Mouse (Mus musculus): ENCODE results near the gene Bbs2. TPM values are rescaled to one million over a fixed set of nuclear protein-coding genes. Genes with fewer than 3 reads are reported as not detected.
"Not testable (repeated sequence)": the region's sequence is repeated elsewhere in the genome, so short reads cannot be mapped to it uniquely, and the experiment has no call there.

The Bbs2 gene
- polyA plus RNA-seq (2012; rRNA removed) = 28.8 and 31.8 TPM in 2 replicates

- DNase-seq (ENCODE audit: low spot score) = peak; percentile 97
These were observed at the start of gene Bbs2 for GRCm38 (mm10) chr8:94098081-94098974. TSS of gene Bbs2 (minus strand) at chr8:94098928.

GRCm38 (mm10) chr8:94148236-94148635 lies 49.5 kb upstream of the Bbs2 start:
- DNase-seq (ENCODE audit: low spot score) = no peak

- DNase-seq (ENCODE audit: low spot score) = no peak
These were observed 41.6 kb upstream of the Bbs2 start for GRCm38 (mm10) chr8:94140266-94140795.

- DNase-seq (ENCODE audit: low spot score) = no peak
These were observed 38.2 kb upstream of the Bbs2 start, which contains the start of gene Mt4 for GRCm38 (mm10) chr8:94136933-94137332. TSS of gene Mt4 (plus strand) at chr8:94137197.

- no peak for DNase-seq (ENCODE audit: low spot score)
These were observed 37.5 kb upstream of the Bbs2 start for GRCm38 (mm10) chr8:94136192-94136591.

- no peak for DNase-seq (ENCODE audit: low spot score)
These were observed 36.8 kb upstream of the Bbs2 start for GRCm38 (mm10) chr8:94135556-94135955.

GRCm38 (mm10) chr8:94134601-94135000 lies 35.9 kb upstream of the Bbs2 start:
- not testable (repeated sequence) for DNase-seq (ENCODE audit: low spot score)

GRCm38 (mm10) chr8:94132096-94132495 lies 33.4 kb upstream of the Bbs2 start:
- no peak for DNase-seq (ENCODE audit: low spot score)

GRCm38 (mm10) chr8:94130126-94130525 lies 31.4 kb upstream of the Bbs2 start:
- no peak for DNase-seq (ENCODE audit: low spot score)

GRCm38 (mm10) chr8:94129133-94129789 lies 30.5 kb upstream of the Bbs2 start:
- DNase-seq (ENCODE audit: low spot score) = no peak

- DNase-seq (ENCODE audit: low spot score) = no peak
These were observed 29.0 kb upstream of the Bbs2 start for GRCm38 (mm10) chr8:94127711-94128110.

GRCm38 (mm10) chr8:94122711-94123468 lies 24.2 kb upstream of the Bbs2 start:
- DNase-seq (ENCODE audit: low spot score) = no peak

GRCm38 (mm10) chr8:94121625-94122024 lies 22.9 kb upstream of the Bbs2 start:
- no peak for DNase-seq (ENCODE audit: low spot score)

- no peak for DNase-seq (ENCODE audit: low spot score)
These were observed 20.2 kb upstream of the Bbs2 start for GRCm38 (mm10) chr8:94118776-94119430.

GRCm38 (mm10) chr8:94113972-94114371 lies 15.2 kb upstream of the Bbs2 start:
- DNase-seq (ENCODE audit: low spot score) = no peak

GRCm38 (mm10) chr8:94113435-94113834 lies 14.7 kb upstream of the Bbs2 start:
- no peak for DNase-seq (ENCODE audit: low spot score)

- DNase-seq (ENCODE audit: low spot score) = no peak
These were observed 11.9 kb upstream of the Bbs2 start for GRCm38 (mm10) chr8:94110526-94111177.

- no peak for DNase-seq (ENCODE audit: low spot score)
These were observed 11.1 kb upstream of the Bbs2 start for GRCm38 (mm10) chr8:94109835-94110234.

GRCm38 (mm10) chr8:94109396-94109795 lies 10.7 kb upstream of the Bbs2 start:
- DNase-seq (ENCODE audit: low spot score) = no peak

GRCm38 (mm10) chr8:94107871-94108270 lies 9.1 kb upstream of the Bbs2 start:
- DNase-seq (ENCODE audit: low spot score) = no peak

GRCm38 (mm10) chr8:94104146-94104545 lies 5.4 kb upstream of the Bbs2 start:
- no peak for DNase-seq (ENCODE audit: low spot score)

Measured in urinary bladder, adult 2 months (tissue).